Mouse (Mus musculus): ENCODE measurements around the gene Rgs12. TPM values are rescaled to one million over a fixed set of nuclear protein-coding genes. Genes with fewer than 3 reads are reported as not detected.

Gene Rgs12
- polyA plus RNA-seq, 1 experiment from 2014 or later, result 41.4 TPM

DNA sequence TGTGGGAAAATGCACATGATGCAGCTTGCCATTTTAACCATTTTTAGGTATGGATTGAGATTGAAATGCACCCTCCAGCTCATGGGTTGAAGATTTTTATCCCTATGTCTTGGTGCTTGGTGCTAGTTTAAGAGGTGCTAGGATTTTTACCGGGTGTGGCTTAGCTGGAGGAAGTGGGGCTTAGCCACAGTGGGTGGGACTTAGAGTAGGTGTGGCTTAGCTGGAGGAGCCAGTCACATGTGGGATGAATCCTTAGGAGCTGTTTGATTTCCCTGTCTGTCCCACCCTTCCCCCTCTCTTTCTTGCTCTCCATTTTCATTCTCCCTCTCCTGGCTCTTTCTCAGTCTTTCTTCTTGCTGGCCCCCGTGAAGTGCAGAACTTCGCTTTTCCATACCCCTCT is 32.5 kb downstream of the Rgs12 start:
- WGBS, result 53% methylated on average over 3 of the region's 3 CpGs
- Histone ChIP-seq H3K4me1 (replicated peaks; ENCODE audit: control insufficient read depth, insufficient read depth, low read length) (no peaks in the 10 kb centered on the region), H3K27ac (ENCODE audit: low read depth, low read length) (no peak overlapping the region), H3K36me3 (ENCODE audit: control insufficient read depth, insufficient read depth, low read length) (peaks cover 8% of the 10 kb centered on the region; the same call in 1 of the 2 replicates), H3K9ac (ENCODE audit: low read depth, low read length) (no peak overlapping the region), H3K4me3 (ENCODE audit: low read depth, low read length) (no peak overlapping the region), H3K9me3 (ENCODE audit: control insufficient read depth, low read length) (no peaks in the 10 kb centered on the region), H3K4me2 (replicated peaks; ENCODE audit: low read depth, low read length) (no peak overlapping the region), H3K27me3 (ENCODE audit: control insufficient read depth, insufficient read depth, low read length) (no peaks in the 10 kb centered on the region)
- no peak for ATAC-seq (ENCODE audit: low FRiP score)
- DNase-seq (ENCODE audit: low spot score), result no peak

DNA sequence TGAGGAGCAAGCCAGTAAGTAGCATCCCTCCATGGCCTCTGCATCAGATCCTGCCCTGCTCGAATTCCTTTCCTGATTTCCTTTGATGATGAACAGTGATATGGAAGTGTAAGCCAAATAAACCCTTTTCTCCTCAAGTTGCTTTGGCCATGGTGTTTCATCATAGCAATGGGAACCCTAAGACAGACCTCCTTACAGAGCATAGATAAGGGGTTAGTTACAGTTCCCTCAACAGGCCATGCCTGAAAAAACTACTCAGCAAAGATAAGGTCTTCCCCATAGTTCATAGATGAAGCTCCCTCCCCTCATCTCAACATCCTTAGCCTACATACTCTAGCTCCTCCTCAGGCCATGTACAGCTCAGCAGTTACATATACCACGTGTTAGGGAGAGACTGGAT is 35.7 kb downstream of the Rgs12 start:
- ATAC-seq (ENCODE audit: low FRiP score), result no peak
- Histone ChIP-seq H3K4me3 (ENCODE audit: low read depth, low read length) (no peak overlapping the region), H3K4me2 (replicated peaks; ENCODE audit: low read depth, low read length) (no peak overlapping the region), H3K9me3 (ENCODE audit: control insufficient read depth, low read length) (no peaks in the 10 kb centered on the region), H3K27ac (ENCODE audit: low read depth, low read length) (no peak overlapping the region), H3K4me1 (replicated peaks; ENCODE audit: control insufficient read depth, insufficient read depth, low read length) (no peaks in the 10 kb centered on the region), H3K27me3 (ENCODE audit: control insufficient read depth, insufficient read depth, low read length) (no peaks in the 10 kb centered on the region), H3K36me3 (ENCODE audit: control insufficient read depth, insufficient read depth, low read length) (peaks cover 6% of the 10 kb centered on the region; the same call in 1 of the 2 replicates), H3K9ac (ENCODE audit: low read depth, low read length) (no peak overlapping the region)
- 78% methylated on average over 2 of the region's 2 CpGs for WGBS
- DNase-seq (ENCODE audit: low spot score), result no peak

DNA sequence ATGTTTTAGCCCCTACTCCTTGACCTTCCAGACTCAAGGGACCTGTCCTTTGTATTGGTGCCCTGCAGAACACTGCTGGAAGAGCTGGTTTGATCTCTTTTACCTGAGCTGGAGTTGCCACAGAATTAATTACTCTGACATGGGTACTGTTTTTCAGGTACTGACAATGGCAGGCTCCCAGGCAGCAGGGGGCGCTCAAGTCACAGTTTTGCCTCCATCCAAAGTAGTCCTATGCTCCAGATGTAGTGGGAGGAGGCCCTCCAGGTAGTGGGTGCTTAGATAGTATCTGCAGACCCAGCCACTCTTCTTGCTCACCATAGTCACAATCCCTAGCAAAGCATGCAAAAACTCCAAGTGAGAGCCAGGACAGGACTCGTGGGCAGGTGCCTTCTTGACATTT is 36.6 kb downstream of the Rgs12 start:
- no peak overlapping the region for H3K4me3 ChIP-seq (ENCODE audit: low read depth, low read length)
- no peak overlapping the region for H3K4me2 ChIP-seq (replicated peaks; ENCODE audit: low read depth, low read length)
- H3K27ac ChIP-seq (ENCODE audit: low read depth, low read length), result no peak overlapping the region
- WGBS, result 45% methylated on average over 2 of the region's 2 CpGs
- H3K9ac ChIP-seq (ENCODE audit: low read depth, low read length), result no peak overlapping the region
- no peaks in the 10 kb centered on the region for H3K4me1 ChIP-seq (replicated peaks; ENCODE audit: control insufficient read depth, insufficient read depth, low read length)
- H3K27me3 ChIP-seq (ENCODE audit: control insufficient read depth, insufficient read depth, low read length), result no peaks in the 10 kb centered on the region
- ATAC-seq (ENCODE audit: low FRiP score), result no peak
- H3K9me3 ChIP-seq (ENCODE audit: control insufficient read depth, low read length), result no peaks in the 10 kb centered on the region
- H3K36me3 ChIP-seq (ENCODE audit: control insufficient read depth, insufficient read depth, low read length), result peaks cover 6% of the 10 kb centered on the region; the same call in 1 of the 2 replicates
- DNase-seq (ENCODE audit: low spot score), result peak; percentile 76

DNA sequence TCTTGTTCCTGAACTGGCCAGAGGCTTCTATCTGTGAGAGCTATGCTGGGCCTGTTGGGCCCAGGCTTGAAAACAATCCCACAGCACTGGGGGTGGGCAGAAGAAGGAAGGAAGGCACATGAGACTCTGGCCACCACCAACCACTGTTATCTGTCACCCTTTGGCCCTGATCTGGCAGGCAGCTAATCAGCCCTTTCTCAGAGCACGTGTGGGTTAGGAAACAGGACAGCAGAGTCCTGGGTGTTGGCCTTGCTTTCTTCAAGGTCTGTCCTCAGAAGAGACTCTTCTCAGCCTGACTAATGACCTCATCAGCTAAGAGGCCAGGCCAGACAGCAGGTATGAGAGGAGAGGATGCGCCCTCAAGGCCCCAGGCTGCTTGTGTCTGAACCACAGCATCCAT is 38.2 kb downstream of the Rgs12 start:
- WGBS, result 79% methylated on average over 2 of the region's 2 CpGs
- Histone ChIP-seq H3K36me3 (ENCODE audit: control insufficient read depth, insufficient read depth, low read length) (peaks cover 6% of the 10 kb centered on the region; the same call in 1 of the 2 replicates), H3K4me1 (replicated peaks; ENCODE audit: control insufficient read depth, insufficient read depth, low read length) (no peaks in the 10 kb centered on the region), H3K27ac (ENCODE audit: low read depth, low read length) (no peak overlapping the region), H3K9ac (ENCODE audit: low read depth, low read length) (no peak overlapping the region), H3K27me3 (ENCODE audit: control insufficient read depth, insufficient read depth, low read length) (no peaks in the 10 kb centered on the region), H3K9me3 (ENCODE audit: control insufficient read depth, low read length) (no peaks in the 10 kb centered on the region), H3K4me2 (replicated peaks; ENCODE audit: low read depth, low read length) (no peak overlapping the region), H3K4me3 (ENCODE audit: low read depth, low read length) (no peak overlapping the region)
- ATAC-seq (ENCODE audit: low FRiP score), result no peak
- DNase-seq (ENCODE audit: low spot score), result no peak

DNA sequence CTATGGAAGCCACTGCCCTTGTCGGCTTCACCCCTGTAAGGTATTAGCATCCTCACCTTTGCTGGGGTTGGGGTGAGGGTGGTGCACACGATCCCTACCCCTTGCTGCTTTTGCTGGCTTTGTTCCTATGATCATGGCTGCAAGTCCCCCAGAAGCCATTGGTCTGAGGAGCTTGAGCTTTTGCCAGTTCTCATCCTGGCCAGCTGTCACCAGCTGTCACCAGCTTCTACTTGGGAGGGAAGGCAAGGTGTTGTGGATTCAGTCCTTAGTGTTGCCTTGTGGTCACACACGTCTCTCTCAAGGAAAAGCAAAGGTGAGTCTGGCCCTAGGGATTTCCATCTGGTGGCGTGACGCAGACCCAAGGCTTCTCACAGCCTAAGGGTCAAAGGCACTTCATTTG is 39.4 kb downstream of the Rgs12 start:
- Histone ChIP-seq H3K4me2 (replicated peaks; ENCODE audit: low read depth, low read length) (no peak overlapping the region), H3K4me1 (replicated peaks; ENCODE audit: control insufficient read depth, insufficient read depth, low read length) (no peaks in the 10 kb centered on the region), H3K27me3 (ENCODE audit: control insufficient read depth, insufficient read depth, low read length) (no peaks in the 10 kb centered on the region), H3K27ac (ENCODE audit: low read depth, low read length) (no peak overlapping the region), H3K9ac (ENCODE audit: low read depth, low read length) (no peak overlapping the region), H3K9me3 (ENCODE audit: control insufficient read depth, low read length) (no peaks in the 10 kb centered on the region), H3K4me3 (ENCODE audit: low read depth, low read length) (no peak overlapping the region), H3K36me3 (ENCODE audit: control insufficient read depth, insufficient read depth, low read length) (peaks cover 5% of the 10 kb centered on the region; the same call in 1 of the 2 replicates)
- 81% methylated on average over 5 of the region's 5 CpGs for WGBS
- DNase-seq (ENCODE audit: low spot score) (no peak), ATAC-seq (ENCODE audit: low FRiP score) (no peak)

DNA sequence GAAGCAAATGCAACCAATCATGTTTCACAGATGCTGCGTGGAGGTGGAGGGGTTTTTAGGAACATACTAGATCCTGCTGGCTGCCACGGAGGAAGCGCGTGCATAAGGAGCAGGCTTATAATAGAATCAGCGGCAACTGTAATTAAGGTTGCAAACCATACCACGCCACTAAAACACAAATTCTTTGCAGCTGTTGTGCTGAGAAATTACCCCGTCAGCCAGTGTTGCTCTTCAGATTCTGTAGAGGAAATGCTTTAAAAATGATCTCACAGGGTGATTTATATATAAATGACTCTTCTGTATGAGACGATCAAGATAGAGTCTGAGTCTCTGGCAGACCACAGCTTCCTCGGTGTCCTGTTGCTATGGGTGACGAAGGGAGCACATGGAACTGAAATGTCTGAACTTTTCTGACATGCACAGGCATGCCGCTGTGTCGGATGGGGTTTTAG is 40.1 kb downstream of the Rgs12 start:
- ATAC-seq (ENCODE audit: low FRiP score) (no peak), DNase-seq (ENCODE audit: low spot score) (no peak)
- WGBS, result 83% methylated on average over 12 of the region's 12 CpGs
- Histone ChIP-seq H3K4me2 (replicated peaks; ENCODE audit: low read depth, low read length) (no peak overlapping the region), H3K4me3 (ENCODE audit: low read depth, low read length) (no peak overlapping the region), H3K4me1 (replicated peaks; ENCODE audit: control insufficient read depth, insufficient read depth, low read length) (no peaks in the 10 kb centered on the region), H3K36me3 (ENCODE audit: control insufficient read depth, insufficient read depth, low read length) (peaks cover 3% of the 10 kb centered on the region; the same call in 1 of the 2 replicates), H3K27me3 (ENCODE audit: control insufficient read depth, insufficient read depth, low read length) (no peaks in the 10 kb centered on the region), H3K9me3 (ENCODE audit: control insufficient read depth, low read length) (no peaks in the 10 kb centered on the region), H3K9ac (ENCODE audit: low read depth, low read length) (no peak overlapping the region), H3K27ac (ENCODE audit: low read depth, low read length) (no peak overlapping the region)

- no peaks in the 10 kb centered on the region for H3K36me3 ChIP-seq (ENCODE audit: control insufficient read depth, insufficient read depth, low read length)
Observed at GRCm38 (mm10) chr5:34998754-34999153, 49.5 kb downstream of the Rgs12 start.

DNA sequence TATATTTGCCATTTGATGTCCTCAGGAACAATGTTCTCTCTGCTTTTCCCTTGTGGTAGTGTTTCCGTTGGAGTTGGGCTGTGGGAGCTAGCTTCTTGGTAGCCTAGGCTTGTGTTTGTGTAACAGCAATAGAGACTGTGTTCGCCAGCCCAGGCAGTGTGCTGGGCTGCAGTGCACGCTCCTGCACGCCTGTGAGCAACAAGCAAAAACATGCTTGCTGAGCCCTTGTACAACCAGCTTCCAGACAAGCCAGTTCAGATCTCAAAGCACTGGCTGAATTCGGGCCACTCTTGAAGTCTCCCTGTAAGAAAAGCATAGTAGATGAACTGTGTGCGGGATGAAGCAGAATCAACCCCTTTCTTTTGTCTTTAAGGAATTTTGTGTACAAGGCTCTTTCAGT is 50.0 kb downstream of the Rgs12 start:
- H3K9ac ChIP-seq (ENCODE audit: low read depth, low read length), result no peak overlapping the region
- WGBS, result 78% methylated on average over 6 of the region's 6 CpGs
- no peaks in the 10 kb centered on the region for H3K36me3 ChIP-seq (ENCODE audit: control insufficient read depth, insufficient read depth, low read length)
- no peak overlapping the region for H3K4me2 ChIP-seq (replicated peaks; ENCODE audit: low read depth, low read length)
- H3K9me3 ChIP-seq (ENCODE audit: control insufficient read depth, low read length), result no peaks in the 10 kb centered on the region
- ATAC-seq (ENCODE audit: low FRiP score) (no peak), DNase-seq (ENCODE audit: low spot score) (no peak)
- H3K27me3 ChIP-seq (ENCODE audit: control insufficient read depth, insufficient read depth, low read length), result no peaks in the 10 kb centered on the region
- no peak overlapping the region for H3K27ac ChIP-seq (ENCODE audit: low read depth, low read length)
- H3K4me3 ChIP-seq (ENCODE audit: low read depth, low read length), result no peak overlapping the region
- H3K4me1 ChIP-seq (replicated peaks; ENCODE audit: control insufficient read depth, insufficient read depth, low read length), result no peaks in the 10 kb centered on the region

More at GRCm38 (mm10) chr5:34998754-34999153, 49.5 kb downstream of the Rgs12 start:
- ATAC-seq (ENCODE audit: low FRiP score) (no peak), DNase-seq (ENCODE audit: low spot score) (no peak)
- H3K27me3 ChIP-seq (ENCODE audit: control insufficient read depth, insufficient read depth, low read length), result no peaks in the 10 kb centered on the region
- no peak overlapping the region for H3K4me2 ChIP-seq (replicated peaks; ENCODE audit: low read depth, low read length)
- no peaks in the 10 kb centered on the region for H3K9me3 ChIP-seq (ENCODE audit: control insufficient read depth, low read length)
- no peaks in the 10 kb centered on the region for H3K4me1 ChIP-seq (replicated peaks; ENCODE audit: control insufficient read depth, insufficient read depth, low read length)
- H3K27ac ChIP-seq (ENCODE audit: low read depth, low read length), result no peak overlapping the region
- H3K4me3 ChIP-seq (ENCODE audit: low read depth, low read length), result no peak overlapping the region
- no peak overlapping the region for H3K9ac ChIP-seq (ENCODE audit: low read depth, low read length)
- WGBS, result 56% methylated on average over 3 of the region's 3 CpGs

GRCm38 (mm10) chr5:35000323-35000722 is 51.1 kb downstream of the Rgs12 start:
- no peak for DNase-seq (ENCODE audit: low spot score)
- Histone ChIP-seq H3K9ac (ENCODE audit: low read depth, low read length) (no peak overlapping the region), H3K27ac (ENCODE audit: low read depth, low read length) (no peak overlapping the region), H3K4me3 (ENCODE audit: low read depth, low read length) (no peak overlapping the region), H3K27me3 (ENCODE audit: control insufficient read depth, insufficient read depth, low read length) (no peaks in the 10 kb centered on the region), H3K4me2 (replicated peaks; ENCODE audit: low read depth, low read length) (no peak overlapping the region), H3K9me3 (ENCODE audit: control insufficient read depth, low read length) (no peaks in the 10 kb centered on the region), H3K4me1 (replicated peaks; ENCODE audit: control insufficient read depth, insufficient read depth, low read length) (no peaks in the 10 kb centered on the region), H3K36me3 (ENCODE audit: control insufficient read depth, insufficient read depth, low read length) (no peaks in the 10 kb centered on the region)
- ATAC-seq (ENCODE audit: low FRiP score), result no peak
